Mouse (Mus musculus) heart, embryonic 15.5 days (tissue): Measurements from ENCODE around the gene Lrrk1. TPM values are rescaled to one million over a fixed set of nuclear protein-coding genes. Genes with fewer than 3 reads are reported as not detected.

Experiments
- ATAC-seq: fragments of 200-750 bp; cut with Nextera tagmentation; replicated peaks from 2 replicates; pipeline ENCODE4 v1.8.0; 2017; ENCODE audit warnings: low read depth, moderate TSS enrichment; ENCODE audit not compliant: insufficient number of reproducible peaks, insufficient read depth, low FRiP score
- H3K27ac ChIP-seq: fragments of 300-500 bp; sonication (generic); 2 replicates; pipeline ENCODE4 v1.5.1; 2015; ENCODE audit warnings: mild to moderate bottlenecking, inconsistent platforms
- H3K27me3 ChIP-seq: fragments of 300-500 bp; sonication (generic); 2 replicates; pipeline ENCODE4 v1.6.1; 2015; ENCODE audit warnings: inconsistent platforms
- H3K36me3 ChIP-seq: fragments of 300-500 bp; sonication (generic); 2 replicates; pipeline ENCODE4 v1.6.1; 2015; ENCODE audit warnings: mild to moderate bottlenecking, inconsistent platforms
- H3K4me1 ChIP-seq: fragments of 300-500 bp; sonication (generic); replicated peaks from 2 replicates; pipeline ENCODE4 v1.6.1; 2015; ENCODE audit warnings: inconsistent platforms
- H3K4me2 ChIP-seq: fragments of 300-500 bp; sonication (generic); 2 replicates; pipeline ENCODE4 v1.6.1; 2015; ENCODE audit warnings: inconsistent platforms, mild to moderate bottlenecking, moderate library complexity
- H3K4me3 ChIP-seq: fragments of 300-500 bp; sonication (generic); 2 replicates; pipeline ENCODE4 v1.5.1; 2015; ENCODE audit warnings: mild to moderate bottlenecking, inconsistent platforms
- H3K9ac ChIP-seq: fragments of 300-500 bp; sonication (generic); 2 replicates; pipeline ENCODE4 v1.6.1; 2015; ENCODE audit warnings: mild to moderate bottlenecking, inconsistent platforms
- H3K9me3 ChIP-seq: fragments of 300-500 bp; sonication (generic); replicated peaks from 2 replicates; pipeline ENCODE4 v1.6.1; 2016; ENCODE audit warnings: inconsistent platforms
- WGBS: fragments of 180-500 bp; shearing (Covaris S2); methylation state at CpG from one replicate; pipeline ENCODE4 v1.1.7; 2015; ENCODE audit warnings: mixed read lengths; 5-methylcytosine and 5-hydroxymethylcytosine counted together
- polyA plus RNA-seq: library from polyadenylated mRNA; unstranded; fragments of >200 nt; fragmentation: Nextera tagmentation; extraction: Ambion mirVana; gene quantifications from 2 replicates; pipeline ENCODE4 v1.2.1, GENCODE M21; 2015

Gene Lrrk1
- polyA plus RNA-seq, 1 experiment from 2014 or later = 7.8 TPM

DNA sequence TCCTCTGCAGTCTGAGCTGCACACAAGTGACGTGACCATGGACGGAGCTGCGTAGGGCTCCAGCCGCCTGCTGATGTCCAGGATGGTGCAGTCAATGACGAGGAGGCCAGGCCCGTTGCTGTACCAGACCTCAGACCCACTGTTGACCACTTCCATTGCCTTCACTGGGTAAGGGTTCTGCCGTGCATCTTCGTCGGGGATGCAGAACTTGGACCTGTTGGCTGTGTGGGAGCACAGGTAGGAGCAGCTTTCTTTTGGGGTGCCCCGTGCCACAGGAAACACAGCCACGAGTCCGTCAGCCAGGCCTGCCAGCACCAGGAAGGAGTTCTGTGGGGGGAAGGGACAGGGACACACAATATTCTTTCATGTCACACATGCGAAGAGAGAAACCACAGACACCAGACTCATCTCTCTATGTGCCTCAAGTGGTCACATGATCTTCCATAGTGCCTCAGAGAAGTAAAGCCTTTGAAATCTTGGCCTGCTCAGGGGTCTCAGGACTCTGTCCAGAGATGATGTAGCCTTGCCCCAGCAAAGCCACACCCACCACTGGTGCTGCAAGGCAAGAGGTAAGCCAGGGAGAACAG, 125.5 kb downstream of the Lrrk1 start:
- Histone ChIP-seq H3K4me3 (no peak overlapping the region), H3K4me1 (peaks cover 11% of the 10 kb centered on the region), H3K27me3 (no peaks in the 10 kb centered on the region), H3K9ac (no peak overlapping the region), H3K36me3 (no peaks in the 10 kb centered on the region; the same call in 1 of the 2 replicates), H3K4me2 (no peak overlapping the region), H3K9me3 (no peaks in the 10 kb centered on the region), H3K27ac (no peak overlapping the region)
- no peak for ATAC-seq
- WGBS = 91% methylated on average over 13 of the region's 13 CpGs

GRCm38 (mm10) chr7:66260763-66261390, 127.3 kb downstream of the Lrrk1 start:
- no peak for ATAC-seq
- no peaks in the 10 kb centered on the region for H3K9me3 ChIP-seq
- WGBS = 56% methylated on average over 7 of the region's 7 CpGs
- no peak overlapping the region for H3K9ac ChIP-seq
- H3K36me3 ChIP-seq = no peaks in the 10 kb centered on the region; the same call in 1 of the 2 replicates
- H3K4me3 ChIP-seq = no peak overlapping the region
- peak overlapping the region; percentile 8; the same call in 1 of the 2 replicates for H3K27ac ChIP-seq
- peaks cover 11% of the 10 kb centered on the region for H3K4me1 ChIP-seq
- no peaks in the 10 kb centered on the region for H3K27me3 ChIP-seq
- no peak overlapping the region for H3K4me2 ChIP-seq

DNA sequence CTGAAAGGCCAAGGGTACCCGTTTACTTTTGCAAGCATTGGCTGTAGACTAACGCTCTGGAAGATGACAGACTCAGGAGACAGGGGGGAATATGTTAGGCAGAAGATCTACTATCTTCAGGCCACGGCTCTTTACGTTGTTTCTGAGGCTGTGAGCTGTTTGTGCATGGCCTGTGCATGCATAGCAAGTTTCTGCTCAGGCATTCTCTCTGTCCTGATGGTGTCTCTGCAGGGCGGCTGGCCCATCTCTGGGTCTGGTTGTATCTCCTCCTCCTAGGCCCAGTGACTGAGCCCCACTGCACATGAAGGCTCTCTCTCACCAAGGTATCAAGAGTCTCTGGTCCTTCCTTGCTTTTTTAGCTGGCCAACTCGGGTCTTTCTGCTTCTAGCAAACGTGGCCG, 127.9 kb downstream of the Lrrk1 start:
- H3K4me1 ChIP-seq = peaks cover 12% of the 10 kb centered on the region
- no peak for ATAC-seq
- 79% methylated on average over 8 of the region's 8 CpGs for WGBS
- no peak overlapping the region for H3K27ac ChIP-seq
- no peak overlapping the region for H3K4me3 ChIP-seq
- no peaks in the 10 kb centered on the region for H3K27me3 ChIP-seq
- H3K36me3 ChIP-seq = no peaks in the 10 kb centered on the region; the same call in 1 of the 2 replicates
- no peak overlapping the region for H3K9ac ChIP-seq
- no peaks in the 10 kb centered on the region for H3K9me3 ChIP-seq
- H3K4me2 ChIP-seq = no peak overlapping the region

GRCm38 (mm10) chr7:66259436-66260206, 128.5 kb downstream of the Lrrk1 start:
- Histone ChIP-seq H3K4me1 (peaks cover 16% of the 10 kb centered on the region), H3K9me3 (no peaks in the 10 kb centered on the region), H3K4me3 (no peak overlapping the region), H3K27me3 (no peaks in the 10 kb centered on the region), H3K4me2 (no peak overlapping the region), H3K9ac (no peak overlapping the region), H3K27ac (no peak overlapping the region), H3K36me3 (no peaks in the 10 kb centered on the region)
- no peak for ATAC-seq
- WGBS = 73% methylated on average over 14 of the region's 14 CpGs

DNA sequence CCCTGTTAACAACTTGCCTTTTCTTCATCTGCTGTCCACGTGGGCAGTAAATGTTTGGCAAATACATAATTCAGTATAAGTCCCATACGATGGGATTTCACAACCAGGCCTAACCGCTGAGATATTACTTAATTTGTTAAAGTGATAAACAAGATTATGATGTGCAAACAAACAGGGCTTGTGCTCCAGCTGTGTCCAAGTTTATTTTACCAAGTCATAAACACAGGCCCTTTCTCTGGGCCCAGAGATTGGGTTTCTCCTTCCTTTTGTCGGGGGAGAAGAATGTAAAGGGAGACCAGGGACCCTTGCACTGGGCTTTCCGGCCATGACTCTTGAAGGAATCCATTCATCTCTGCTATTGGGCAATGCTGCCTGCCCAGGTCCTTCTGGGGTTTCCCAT, 129.2 kb downstream of the Lrrk1 start:
- WGBS = 77% methylated on average over 5 of the region's 5 CpGs
- ATAC-seq = no peak

GRCm38 (mm10) chr7:66257232-66257631, 130.9 kb downstream of the Lrrk1 start:
- H3K36me3 ChIP-seq = no peaks in the 10 kb centered on the region
- H3K27ac ChIP-seq = no peak overlapping the region
- no peak for ATAC-seq
- no peak overlapping the region for H3K9ac ChIP-seq
- H3K4me2 ChIP-seq = no peak overlapping the region
- H3K4me3 ChIP-seq = no peak overlapping the region
- peaks cover 23% of the 10 kb centered on the region for H3K4me1 ChIP-seq
- no peaks in the 10 kb centered on the region for H3K9me3 ChIP-seq
- H3K27me3 ChIP-seq = no peaks in the 10 kb centered on the region
- WGBS = 75% methylated on average over 5 of the region's 5 CpGs

More for the DNA sequence above, 129.2 kb downstream of the Lrrk1 start:
- H3K9ac ChIP-seq = no peak overlapping the region
- H3K4me3 ChIP-seq = no peak overlapping the region
- H3K36me3 ChIP-seq = no peaks in the 10 kb centered on the region
- no peak overlapping the region for H3K27ac ChIP-seq
- H3K9me3 ChIP-seq = no peaks in the 10 kb centered on the region
- no peaks in the 10 kb centered on the region for H3K27me3 ChIP-seq
- H3K4me2 ChIP-seq = no peak overlapping the region
- H3K4me1 ChIP-seq = peaks cover 21% of the 10 kb centered on the region

DNA sequence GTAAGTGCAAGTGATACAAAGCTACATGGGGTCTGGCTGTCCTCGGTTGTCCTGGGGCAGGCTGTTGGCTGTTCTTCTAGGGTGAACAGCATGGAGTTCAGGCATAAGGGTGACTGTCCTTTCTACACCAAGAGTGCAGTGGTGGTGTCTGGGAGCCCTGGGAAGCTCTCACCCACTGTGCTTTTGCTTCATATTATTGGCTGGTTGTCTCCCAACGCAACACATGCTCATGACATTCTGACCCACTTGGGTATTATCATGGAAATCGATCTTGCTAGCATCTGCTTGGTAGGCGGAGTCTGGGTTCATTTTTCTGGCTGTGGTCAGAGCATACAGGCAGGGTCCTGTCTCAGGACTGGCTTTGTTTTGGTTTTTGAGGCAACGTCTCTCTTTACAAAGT, 131.7 kb downstream of the Lrrk1 start:
- Histone ChIP-seq H3K4me1 (peaks cover 23% of the 10 kb centered on the region), H3K27ac (no peak overlapping the region), H3K4me3 (no peak overlapping the region), H3K36me3 (no peaks in the 10 kb centered on the region), H3K9ac (no peak overlapping the region), H3K27me3 (no peaks in the 10 kb centered on the region), H3K9me3 (no peaks in the 10 kb centered on the region), H3K4me2 (no peak overlapping the region)
- 83% methylated on average over 5 of the region's 5 CpGs for WGBS
- no peak for ATAC-seq

- no peaks in the 10 kb centered on the region for H3K36me3 ChIP-seq
- no peaks in the 10 kb centered on the region for H3K27me3 ChIP-seq
- no peaks in the 10 kb centered on the region for H3K9me3 ChIP-seq
- WGBS = 71% methylated on average over 8 of the region's 8 CpGs
- no peak overlapping the region for H3K9ac ChIP-seq
- H3K4me1 ChIP-seq = peaks cover 12% of the 10 kb centered on the region
- no peak overlapping the region for H3K27ac ChIP-seq
- no peak overlapping the region for H3K4me3 ChIP-seq
- no peak overlapping the region for H3K4me2 ChIP-seq
- no peak for ATAC-seq
Observed at GRCm38 (mm10) chr7:66254993-66255392, 133.2 kb downstream of the Lrrk1 start.

- Histone ChIP-seq H3K4me2 (no peak overlapping the region), H3K36me3 (no peaks in the 10 kb centered on the region), H3K4me3 (no peak overlapping the region), H3K27ac (peak overlapping the region; percentile 32; the same call in 1 of the 2 replicates), H3K27me3 (no peaks in the 10 kb centered on the region), H3K4me1 (peaks cover 16% of the 10 kb centered on the region), H3K9ac (no peak overlapping the region), H3K9me3 (no peaks in the 10 kb centered on the region)
- ATAC-seq = no peak; the same call in 1 of the 2 replicates
- 45% methylated on average over 8 of the region's 8 CpGs for WGBS
Observed at GRCm38 (mm10) chr7:66253975-66254651, 134.0 kb downstream of the Lrrk1 start.

DNA sequence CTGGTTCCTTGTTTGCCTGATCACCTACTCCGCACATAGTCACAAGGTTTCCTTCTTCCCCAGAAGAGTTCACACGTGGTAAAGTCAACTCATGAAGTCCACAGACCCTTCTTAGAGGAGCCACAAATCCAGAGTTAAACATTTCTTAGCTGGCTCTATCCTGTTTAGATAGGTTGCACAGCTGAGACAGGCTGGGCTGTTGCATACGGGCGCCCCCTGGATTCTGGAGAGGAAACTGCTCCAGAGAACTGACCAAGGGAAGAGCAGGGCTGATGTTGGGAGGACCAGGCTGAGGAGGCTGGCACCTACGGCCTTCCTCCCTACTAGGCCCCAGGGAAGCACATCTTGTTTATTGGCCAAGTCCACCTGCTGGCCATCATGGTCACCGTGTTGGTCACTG, 138.1 kb downstream of the Lrrk1 start:
- Histone ChIP-seq H3K4me3 (no peak overlapping the region), H3K4me2 (no peak overlapping the region), H3K27ac (peak overlapping the region; percentile 19), H3K4me1 (peaks cover 18% of the 10 kb centered on the region), H3K27me3 (no peaks in the 10 kb centered on the region), H3K9me3 (no peaks in the 10 kb centered on the region), H3K36me3 (no peaks in the 10 kb centered on the region), H3K9ac (no peak overlapping the region)
- peak; percentile 23 for ATAC-seq
- whole genome bisulfite sequencing = 21% methylated on average over 6 of the region's 6 CpGs

GRCm38 (mm10) chr7:66249426-66249825, 138.7 kb downstream of the Lrrk1 start:
- Histone ChIP-seq H3K4me1 (peaks cover 14% of the 10 kb centered on the region), H3K4me2 (no peak overlapping the region), H3K9ac (no peak overlapping the region), H3K27me3 (no peaks in the 10 kb centered on the region), H3K4me3 (no peak overlapping the region), H3K36me3 (no peaks in the 10 kb centered on the region), H3K9me3 (no peaks in the 10 kb centered on the region), H3K27ac (peak overlapping the region; percentile 19; the same call in 1 of the 2 replicates)
- ATAC-seq = no peak
- WGBS = 76% methylated on average over 3 of the region's 3 CpGs
